Mouse (Mus musculus): ENCODE data around the gene Nfe2. TPM values are rescaled to one million over a fixed set of nuclear protein-coding genes. Genes with fewer than 3 reads are reported as not detected.

The Nfe2 gene
- total RNA-seq, 1 experiment from 2014 or later: 112 TPM

GRCm38 (mm10) chr15:103237295-103237694, 20.9 kb downstream of the Nfe2 start:
- no peak for ATAC-seq (replicated peaks; ENCODE audit: insufficient number of reproducible peaks, low FRiP score, low TSS enrichment, poor library complexity, severe bottlenecking)

DNA sequence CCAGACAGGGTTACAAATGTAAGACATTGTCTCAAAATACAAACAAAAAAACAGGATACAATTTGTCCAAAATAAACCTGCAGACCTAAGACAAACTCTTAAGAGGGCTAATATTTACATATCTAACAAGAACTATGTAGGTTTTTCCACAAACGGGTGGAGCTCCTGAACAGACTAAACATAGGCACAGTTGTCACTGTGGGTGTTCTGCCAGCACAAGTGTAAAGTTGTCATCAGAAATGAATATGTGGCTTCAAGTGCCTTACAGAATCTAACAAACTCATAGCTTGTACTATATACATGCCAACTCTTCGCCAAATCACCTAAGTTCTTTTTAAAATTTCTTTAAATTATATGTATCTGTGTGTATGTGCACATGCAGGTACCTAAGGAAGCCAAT, 25.1 kb downstream of the Nfe2 start:
- ATAC-seq (replicated peaks; ENCODE audit: insufficient number of reproducible peaks, low FRiP score, low TSS enrichment, poor library complexity, severe bottlenecking): no peak

DNA sequence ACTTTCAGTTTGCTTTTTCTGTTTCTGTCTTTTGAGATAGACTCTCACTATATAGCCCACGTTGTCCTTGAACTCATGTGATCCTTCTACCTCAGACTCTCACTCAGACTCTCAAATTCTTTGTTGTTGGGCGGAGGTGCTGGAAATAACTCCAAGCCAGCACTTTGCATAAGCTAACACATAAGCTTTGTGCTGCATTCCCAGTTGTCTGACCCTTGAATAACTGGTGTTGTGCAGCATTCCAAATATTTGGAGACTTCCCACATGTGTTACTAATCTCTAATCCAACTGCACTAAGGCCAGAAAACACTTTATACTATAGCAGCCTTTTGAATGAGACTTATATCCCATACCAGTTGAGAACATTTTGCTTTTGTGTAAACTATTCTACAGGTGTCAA, 29.3 kb downstream of the Nfe2 start:
- no peak for ATAC-seq (replicated peaks; ENCODE audit: insufficient number of reproducible peaks, low FRiP score, low TSS enrichment, poor library complexity, severe bottlenecking)

- no peak for ATAC-seq (replicated peaks; ENCODE audit: insufficient number of reproducible peaks, low FRiP score, low TSS enrichment, poor library complexity, severe bottlenecking)
Measured at GRCm38 (mm10) chr15:103227572-103227971, 30.6 kb downstream of the Nfe2 start.

DNA sequence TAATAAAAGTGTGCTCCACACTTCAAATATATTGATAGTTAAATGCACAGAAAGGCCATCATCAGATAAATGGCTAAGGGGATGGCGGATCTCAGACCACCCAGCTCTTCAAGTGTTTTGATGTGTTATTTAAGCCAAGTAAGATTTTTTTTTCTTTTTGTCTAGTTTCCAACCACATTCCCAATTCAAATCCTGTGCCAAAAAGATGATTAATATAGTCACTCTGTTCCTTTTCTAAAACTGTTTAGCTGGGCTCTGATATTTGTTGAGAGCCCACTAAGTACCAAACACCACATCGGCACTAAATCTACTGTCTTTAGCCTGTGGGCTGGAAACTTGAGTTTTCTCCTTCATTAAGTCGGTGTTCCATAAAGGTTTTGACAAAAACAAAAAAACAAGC, 31.2 kb downstream of the Nfe2 start:
- ATAC-seq (replicated peaks; ENCODE audit: insufficient number of reproducible peaks, low FRiP score, low TSS enrichment, poor library complexity, severe bottlenecking): no peak

DNA sequence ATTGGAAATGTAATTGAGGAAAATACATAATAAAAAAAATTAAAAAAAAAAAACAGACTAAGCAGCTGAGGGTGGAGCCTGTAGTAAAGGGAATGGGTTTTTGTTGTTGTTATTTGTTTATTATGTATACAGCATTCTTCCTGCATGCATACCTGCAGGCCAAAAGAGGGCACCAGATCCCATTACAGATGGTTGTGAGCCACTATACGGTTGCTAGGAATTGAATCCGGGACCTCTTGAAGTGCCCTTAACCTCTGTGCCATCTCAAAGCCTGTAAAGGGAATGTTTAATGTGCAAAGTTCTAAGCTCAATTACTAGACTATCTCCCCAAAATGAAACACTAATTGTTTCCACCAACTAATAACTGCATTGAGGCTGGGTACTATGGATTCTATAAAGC, 34.0 kb downstream of the Nfe2 start:
- ATAC-seq (replicated peaks; ENCODE audit: insufficient number of reproducible peaks, low FRiP score, low TSS enrichment, poor library complexity, severe bottlenecking): no peak

DNA sequence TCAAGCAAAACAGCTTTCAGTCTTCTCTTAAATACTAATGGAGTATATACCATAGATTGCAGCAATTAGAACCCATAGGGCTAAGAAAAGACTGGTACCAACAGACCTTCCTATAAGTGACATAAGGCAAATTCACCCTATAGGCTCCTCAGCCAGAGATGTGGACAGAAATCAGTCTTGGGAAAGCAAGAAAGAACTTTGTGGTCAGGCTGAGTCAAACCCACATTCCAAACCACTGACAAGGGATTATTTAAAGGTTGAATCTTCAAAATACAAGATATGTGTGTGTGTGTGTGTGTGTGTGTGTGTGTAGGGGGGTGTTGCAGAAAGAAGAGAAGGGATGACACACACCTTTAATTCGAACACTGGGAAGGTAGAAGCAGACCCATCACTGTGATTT, 36.8 kb downstream of the Nfe2 start:
- no peak for ATAC-seq (replicated peaks; ENCODE audit: insufficient number of reproducible peaks, low FRiP score, low TSS enrichment, poor library complexity, severe bottlenecking)

DNA sequence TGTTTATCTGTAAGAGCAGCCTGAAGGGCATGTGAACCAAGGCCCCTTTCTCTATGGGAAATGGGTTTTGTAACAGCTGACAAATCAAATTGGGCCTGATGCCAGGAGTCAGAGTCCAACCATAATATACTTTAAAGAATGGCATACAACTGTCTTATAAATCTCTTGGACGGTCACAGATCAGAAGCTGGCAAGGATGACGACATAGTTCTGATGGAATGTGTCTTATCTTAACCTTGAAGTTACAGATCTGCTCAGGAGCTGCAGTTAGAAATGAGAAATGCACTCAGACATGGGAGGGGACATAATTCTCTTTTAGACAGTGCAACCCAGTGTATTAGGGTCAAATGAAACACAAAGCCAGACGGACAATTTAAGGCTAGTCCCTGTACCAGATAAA, 37.4 kb downstream of the Nfe2 start:
- ATAC-seq (replicated peaks; ENCODE audit: insufficient number of reproducible peaks, low FRiP score, low TSS enrichment, poor library complexity, severe bottlenecking): no peak

DNA sequence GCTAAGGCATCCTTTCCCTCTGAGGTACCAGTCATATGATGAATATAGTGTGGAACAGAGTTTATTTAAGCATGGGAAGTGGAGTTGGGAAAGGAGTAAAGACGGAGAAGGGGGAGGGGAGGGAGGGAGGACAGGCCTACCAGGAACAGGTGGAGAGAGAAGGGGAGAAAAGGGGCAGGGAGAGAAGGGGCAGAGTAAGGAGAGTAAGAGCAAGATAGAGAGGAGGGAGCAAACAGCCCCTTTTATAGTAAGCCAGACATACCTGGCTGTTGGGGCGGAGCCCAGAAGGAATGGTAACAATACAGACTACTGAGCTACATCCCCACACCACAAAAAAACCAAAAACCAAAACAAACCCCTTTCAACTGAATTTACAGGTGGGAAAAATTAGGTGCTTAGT, 42.2 kb downstream of the Nfe2 start:
- ATAC-seq (replicated peaks; ENCODE audit: insufficient number of reproducible peaks, low FRiP score, low TSS enrichment, poor library complexity, severe bottlenecking): no peak

GRCm38 (mm10) chr15:103214971-103215907, 43.0 kb downstream of the Nfe2 start:
- ATAC-seq (replicated peaks; ENCODE audit: insufficient number of reproducible peaks, low FRiP score, low TSS enrichment, poor library complexity, severe bottlenecking): 0 out of 2 replicates have a peak, but pooled peaks have one; percentile 47

DNA sequence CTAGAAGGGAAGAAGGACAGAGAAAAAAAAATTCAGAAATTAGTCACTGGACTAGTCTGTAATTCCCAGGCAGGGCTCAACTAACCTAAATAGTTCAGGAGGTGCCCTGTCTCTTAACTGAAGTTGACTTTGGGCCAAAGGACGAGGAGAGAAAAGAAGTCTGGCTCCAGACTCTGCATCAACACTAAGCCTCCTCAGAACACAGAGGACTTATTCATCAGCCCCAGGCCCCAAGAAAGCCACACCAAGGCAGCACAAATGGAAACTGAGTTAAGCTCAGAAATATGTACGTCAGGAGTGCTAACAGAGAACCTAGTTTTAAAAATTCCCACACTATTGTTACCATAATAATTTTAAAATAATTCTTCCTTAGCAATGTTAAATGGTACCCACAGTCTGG, 44.1 kb downstream of the Nfe2 start:
- no peak for ATAC-seq (replicated peaks; ENCODE audit: insufficient number of reproducible peaks, low FRiP score, low TSS enrichment, poor library complexity, severe bottlenecking)

DNA sequence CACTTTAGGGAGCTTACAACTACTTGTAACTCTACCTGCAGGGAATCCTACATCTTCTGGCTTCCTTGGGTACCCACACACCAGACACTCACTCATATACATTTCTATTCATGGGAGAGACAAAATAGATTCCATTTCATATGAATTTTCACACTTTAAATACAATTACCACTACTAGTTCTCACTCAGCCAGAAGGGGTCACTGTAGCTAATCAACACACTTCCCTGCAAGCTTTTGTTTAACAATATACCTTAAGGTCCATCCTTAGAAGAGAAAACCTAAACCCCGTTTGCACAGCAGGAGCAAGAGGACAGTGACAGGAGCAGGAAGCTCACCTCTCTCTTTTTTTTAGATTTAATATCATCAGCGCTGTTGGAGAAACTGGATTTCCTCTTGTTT, 53.0 kb downstream of the Nfe2 start:
- ATAC-seq (replicated peaks; ENCODE audit: insufficient number of reproducible peaks, low FRiP score, low TSS enrichment, poor library complexity, severe bottlenecking): no peak

- no peak for ATAC-seq (replicated peaks; ENCODE audit: insufficient number of reproducible peaks, low FRiP score, low TSS enrichment, poor library complexity, severe bottlenecking)
Measured at GRCm38 (mm10) chr15:103202088-103202793, 56.0 kb downstream of the Nfe2 start.

Other genes with a start within 250 kb of the Nfe2 start
- 0.57 TPM in 1 of 3 replicates, not detected in the others for gene Hoxc4, start 239.5 kb downstream of the Nfe2 start, total RNA-seq (2017)
- gene Smug1, start 91.3 kb downstream of the Nfe2 start, total RNA-seq (2017): 3.2 to 7.1 TPM (median 5.3 TPM) in 3 replicates
- 13.2 to 43.8 TPM (median 33.9 TPM) in 3 replicates for gene Cbx5, start 18.6 kb downstream of the Nfe2 start, total RNA-seq (2017)
- gene Hnrnpa1, start 18.0 kb downstream of the Nfe2 start, total RNA-seq (2017): 482 to 520 TPM (median 483 TPM) in 3 replicates
- gene Copz1, start 14.3 kb upstream of the Nfe2 start, total RNA-seq (2017): 47.5 to 52.5 TPM (median 50.3 TPM) in 3 replicates
- gene Gpr84, start 52.2 kb upstream of the Nfe2 start, total RNA-seq (2017): 0.53 to 1.2 TPM (median 0.87 TPM) in 3 replicates
- gene Zfp385a, start 81.7 kb upstream of the Nfe2 start, total RNA-seq (2017): 0.85 to 3.7 TPM (median 1.7 TPM) in 3 replicates
- gene Itga5, start 108.4 kb upstream of the Nfe2 start, total RNA-seq (2017): 3.1 to 26.6 TPM (median 11.4 TPM) in 3 replicates
- gene Gtsf1, start 172.1 kb upstream of the Nfe2 start, total RNA-seq (2017): not detected in 3 replicates
- 4.0 TPM in 1 of 3 replicates, not detected in the others for gene Gtsf2, start 190.1 kb upstream of the Nfe2 start, total RNA-seq (2017)
- 272 to 295 TPM (median 278 TPM) in 3 replicates for gene Nckap1l, start 195.4 kb upstream of the Nfe2 start, total RNA-seq (2017)
- gene Pde1b, start 244.6 kb upstream of the Nfe2 start, total RNA-seq (2017): 28.6 to 54.5 TPM (median 38.7 TPM) in 3 replicates

All from monocyte, adult 5-6 weeks (primary cell).